Mouse (Mus musculus) myocyte (in vitro differentiated cells): Measurements from ENCODE around the gene Tenm4. TPM values are rescaled to one million over a fixed set of nuclear protein-coding genes. Genes with fewer than 3 reads are reported as not detected.

Experiments used
- H3K27me3 ChIP-seq: one replicate; pipeline ENCODE4 v1.6.1; 2011; ENCODE audit not compliant: control insufficient read depth, insufficient read depth, insufficient read length
- H3K36me3 ChIP-seq: one replicate; pipeline ENCODE4 v1.6.1; 2011; ENCODE audit not compliant: control insufficient read depth, insufficient read depth
- H3K4me2 ChIP-seq: one replicate; pipeline ENCODE4 v1.6.1; 2011; ENCODE audit warnings: low read depth, control low read depth
- H3K4me3 ChIP-seq: one replicate; pipeline ENCODE4 v1.5.1; 2011; ENCODE audit warnings: mild to moderate bottlenecking, control low read depth, moderate library complexity
- H3K79me2 ChIP-seq: one replicate; pipeline ENCODE4 v1.6.1; 2011; ENCODE audit not compliant: control insufficient read depth, insufficient read depth
- H3ac ChIP-seq: one replicate; pipeline ENCODE4 v1.6.1; 2011; ENCODE audit not compliant: control insufficient read depth, insufficient read length
- CEBPB ChIP-seq: IDR thresholded peaks from 2 replicates; pipeline ENCODE4 v1.6.1; 2011; ENCODE audit warnings: mild to moderate bottlenecking, moderate library complexity; ENCODE audit not compliant: poor library complexity, insufficient read depth, severe bottlenecking
- E2F4 ChIP-seq: IDR thresholded peaks from one replicate; pipeline ENCODE4 v1.6.1; 2011; ENCODE audit warnings: mild to moderate bottlenecking, control low read depth, moderate library complexity; ENCODE audit not compliant: insufficient read depth
- MAX ChIP-seq: IDR thresholded peaks from one replicate; pipeline ENCODE4 v1.6.1; 2011; ENCODE audit warnings: low read depth, mild to moderate bottlenecking, control low read depth
- MYOD1 ChIP-seq, 3 experiments: IDR thresholded peaks; one replicate each; pipeline ENCODE4 v1.6.1; 2011; ENCODE audit warnings: control low read depth in 2 of 3, low read depth in 2 of 3, mild to moderate bottlenecking in 2 of 3, moderate library complexity in 1 of 3; ENCODE audit not compliant: insufficient read length in 2 of 3, control insufficient read depth in 1 of 3
- MYOG ChIP-seq, 3 experiments: IDR thresholded peaks; one replicate each; pipeline ENCODE4 v1.6.1; 2011; ENCODE audit warnings: control low read depth in 2 of 3, low read depth in 2 of 3, mild to moderate bottlenecking in 2 of 3; ENCODE audit not compliant: insufficient read length in 2 of 3, control insufficient read depth in 1 of 3, insufficient read depth in 1 of 3
- POLR2A ChIP-seq: IDR thresholded peaks from one replicate; pipeline ENCODE4 v1.6.1; 2011; ENCODE audit warnings: low read depth, mild to moderate bottlenecking, control low read depth, moderate library complexity; ENCODE audit not compliant: insufficient read length
- POLR2AphosphoS2 ChIP-seq: IDR thresholded peaks from one replicate; pipeline ENCODE4 v1.6.1; 2011; ENCODE audit warnings: low read depth, control low read depth; ENCODE audit not compliant: insufficient read length
- REST ChIP-seq: IDR thresholded peaks from one replicate; pipeline ENCODE4 v1.6.1; 2011; ENCODE audit warnings: mild to moderate bottlenecking, control low read depth, moderate library complexity; ENCODE audit not compliant: insufficient read depth, insufficient read length
- SRF ChIP-seq: IDR thresholded peaks from one replicate; pipeline ENCODE4 v1.6.1; 2011; ENCODE audit warnings: low read depth; ENCODE audit not compliant: control insufficient read depth, insufficient read length
- TCF12 ChIP-seq: IDR thresholded peaks from one replicate; pipeline ENCODE4 v1.6.1; 2011; ENCODE audit warnings: mild to moderate bottlenecking, control low read depth; ENCODE audit not compliant: poor library complexity, insufficient read depth, severe bottlenecking
- TCF3 ChIP-seq: IDR thresholded peaks from one replicate; pipeline ENCODE4 v1.6.1; 2011; ENCODE audit warnings: low read depth, control low read depth; ENCODE audit not compliant: insufficient read length
- USF1 ChIP-seq: IDR thresholded peaks from one replicate; pipeline ENCODE4 v1.6.1; 2011; ENCODE audit warnings: low read depth, mild to moderate bottlenecking, control low read depth, moderate library complexity
- polyA plus RNA-seq: library from polyadenylated mRNA; unstranded; fragments of >200 nt; fragmentation: generic; extraction: Trizol; gene quantifications from one replicate; pipeline ENCODE4 v1.2.1, GENCODE M21; 2012; ENCODE audit warnings: missing spikeins

Tenm4 gene
- polyA plus RNA-seq, 1 experiment, result 10.9 TPM

DNA sequence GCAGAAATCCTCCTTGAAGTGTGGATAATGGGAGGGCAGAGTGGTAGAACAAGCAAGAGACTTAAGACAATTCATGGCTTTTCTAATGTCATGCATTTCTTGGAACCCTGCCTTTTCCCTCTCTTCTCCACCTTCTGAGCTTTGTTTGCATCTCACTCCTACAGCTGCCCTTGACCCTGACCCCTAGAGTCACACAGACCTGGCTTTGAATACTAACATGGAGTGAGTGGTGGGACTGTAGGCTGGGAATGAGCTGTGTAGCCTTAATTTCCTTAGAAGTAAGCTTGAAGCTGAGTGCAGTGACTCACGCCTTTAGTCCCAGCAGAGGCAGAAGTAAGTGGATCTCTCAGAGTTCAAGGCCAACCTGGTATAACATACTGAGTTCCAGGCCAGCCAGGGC is 733.9 kb downstream of the Tenm4 start:
- H3K36me3 ChIP-seq, result no peaks in the 10 kb centered on the region
- TF ChIP-seq TCF3 (no peak), POLR2A (no peak), MYOD1 (IDR thresholded peaks at IDR 0.05; ENCODE audit: control insufficient read depth in 1 of 3, insufficient read length in 2 of 3, low read depth in 2 of 3) (no peak), POLR2AphosphoS2 (no peak), SRF (no peak)

DNA sequence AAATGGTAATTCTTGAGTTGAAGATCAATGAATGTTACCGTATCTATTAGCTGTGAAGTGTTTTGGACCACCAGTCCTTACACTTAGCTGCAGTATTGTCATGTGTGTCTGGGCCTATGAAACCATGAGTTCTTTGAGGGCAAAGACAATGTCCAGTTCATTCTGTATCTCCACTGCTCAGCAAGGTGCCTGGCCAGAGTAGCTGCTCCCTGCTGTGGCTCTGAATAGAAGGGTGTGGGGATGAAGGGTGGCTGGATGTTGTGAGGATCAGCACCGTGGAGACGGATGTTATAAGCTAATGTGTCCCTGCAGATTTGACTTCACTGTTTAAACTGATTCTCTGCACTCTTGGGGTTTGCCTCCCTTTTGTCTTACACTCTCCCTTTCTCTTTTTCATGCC is 734.4 kb downstream of the Tenm4 start:
- Histone ChIP-seq H3K79me2 (no peaks in the 10 kb centered on the region), H3ac (no peak overlapping the region), H3K4me2 (no peak overlapping the region), H3K36me3 (no peaks in the 10 kb centered on the region), H3K27me3 (no peaks in the 10 kb centered on the region), H3K4me3 (no peak overlapping the region)
- TF ChIP-seq POLR2A (no peak), POLR2AphosphoS2 (no peak), MYOD1 (IDR thresholded peaks at IDR 0.05; ENCODE audit: control insufficient read depth in 1 of 3, insufficient read length in 2 of 3, low read depth in 2 of 3) (no peak), MYOG (IDR thresholded peaks at IDR 0.05; ENCODE audit: control insufficient read depth in 1 of 3, insufficient read depth in 1 of 3, insufficient read length in 2 of 3, low read depth in 2 of 3) (no peak), CEBPB (no peak), MAX (no peak), USF1 (no peak), TCF12 (no peak), E2F4 (no peak), REST (no peak), TCF3 (no peak)

More for the DNA sequence above, 733.9 kb downstream of the Tenm4 start:
- Histone ChIP-seq H3K4me2 (no peak overlapping the region), H3K4me3 (no peak overlapping the region), H3ac (no peak overlapping the region), H3K79me2 (no peaks in the 10 kb centered on the region), H3K27me3 (no peaks in the 10 kb centered on the region)

DNA sequence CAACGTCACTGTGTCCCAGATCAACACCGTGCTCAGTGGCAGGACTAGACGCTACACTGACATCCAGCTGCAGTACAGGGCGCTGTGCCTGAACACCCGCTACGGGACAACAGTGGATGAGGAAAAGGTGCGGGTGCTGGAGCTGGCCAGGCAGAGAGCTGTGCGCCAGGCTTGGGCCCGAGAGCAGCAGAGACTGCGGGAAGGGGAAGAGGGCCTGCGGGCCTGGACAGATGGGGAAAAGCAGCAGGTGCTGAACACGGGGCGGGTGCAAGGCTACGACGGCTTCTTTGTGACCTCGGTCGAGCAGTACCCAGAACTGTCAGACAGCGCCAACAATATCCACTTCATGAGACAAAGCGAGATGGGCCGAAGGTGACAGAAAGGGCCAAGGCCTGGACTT is 735.2 kb downstream of the Tenm4 start:
- Histone ChIP-seq H3K79me2 (no peaks in the 10 kb centered on the region), H3K4me2 (no peak overlapping the region)
- TF ChIP-seq CEBPB (no peak), TCF3 (no peak), SRF (no peak), MYOG (IDR thresholded peaks at IDR 0.05; ENCODE audit: control insufficient read depth in 1 of 3, insufficient read depth in 1 of 3, insufficient read length in 2 of 3, low read depth in 2 of 3) (no peak), MYOD1 (IDR thresholded peaks at IDR 0.05; ENCODE audit: control insufficient read depth in 1 of 3, insufficient read length in 2 of 3, low read depth in 2 of 3) (no peak), POLR2A (no peak), E2F4 (no peak), POLR2AphosphoS2 (no peak), REST (no peak), USF1 (no peak), MAX (no peak), TCF12 (no peak)

DNA sequence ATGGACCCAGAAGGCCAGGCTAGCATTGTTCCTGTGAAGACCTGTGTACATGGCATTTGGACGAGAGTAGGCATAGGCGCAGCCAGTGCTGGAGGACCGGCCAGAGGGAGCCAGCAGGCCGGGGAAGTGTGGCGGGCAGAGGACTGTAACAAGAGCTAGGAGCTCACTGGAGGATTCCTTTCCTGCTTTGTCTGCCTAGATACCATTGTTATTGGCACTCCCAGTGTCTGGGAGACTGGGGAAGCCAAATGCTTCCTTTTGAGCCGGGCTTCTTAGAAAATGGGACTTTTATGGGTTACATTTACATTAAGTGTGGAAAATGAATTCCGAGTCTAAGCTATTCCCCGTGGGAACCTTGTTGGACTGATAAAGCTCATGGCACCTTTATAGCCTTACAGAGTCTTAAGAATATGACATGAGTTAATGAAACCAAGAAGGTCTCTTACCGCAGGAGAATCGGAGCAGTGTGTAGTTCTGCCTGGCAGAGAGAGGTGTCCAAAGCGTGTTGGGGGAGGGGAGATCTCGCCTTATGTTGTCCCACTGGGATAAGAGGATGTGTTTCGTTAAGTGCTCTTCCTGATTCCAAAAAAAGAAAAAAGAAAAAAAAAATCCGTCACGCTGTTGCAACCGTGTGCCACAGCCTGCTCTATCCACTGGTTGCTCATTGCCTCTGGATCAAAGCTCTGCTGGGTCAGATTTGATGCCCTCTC is 737.1 kb downstream of the Tenm4 start:
- no peaks in the 10 kb centered on the region for H3K27me3 ChIP-seq
- no peaks in the 10 kb centered on the region for H3K36me3 ChIP-seq
- H3K79me2 ChIP-seq, result no peaks in the 10 kb centered on the region
- no peak overlapping the region for H3K4me2 ChIP-seq
- TF ChIP-seq REST, result no peak
- no peak for TF ChIP-seq TCF12
- no peak for TF ChIP-seq MYOG (IDR thresholded peaks at IDR 0.05; ENCODE audit: control insufficient read depth in 1 of 3, insufficient read depth in 1 of 3, insufficient read length in 2 of 3, low read depth in 2 of 3)
- TF ChIP-seq POLR2A, result no peak
- no peak for TF ChIP-seq SRF
- TF ChIP-seq CEBPB, result no peak
- H3K4me3 ChIP-seq, result no peak overlapping the region
- H3ac ChIP-seq, result no peak overlapping the region

More for the DNA sequence above, 735.2 kb downstream of the Tenm4 start:
- Histone ChIP-seq H3K36me3 (no peaks in the 10 kb centered on the region), H3ac (no peak overlapping the region), H3K4me3 (no peak overlapping the region), H3K27me3 (no peaks in the 10 kb centered on the region)

DNA sequence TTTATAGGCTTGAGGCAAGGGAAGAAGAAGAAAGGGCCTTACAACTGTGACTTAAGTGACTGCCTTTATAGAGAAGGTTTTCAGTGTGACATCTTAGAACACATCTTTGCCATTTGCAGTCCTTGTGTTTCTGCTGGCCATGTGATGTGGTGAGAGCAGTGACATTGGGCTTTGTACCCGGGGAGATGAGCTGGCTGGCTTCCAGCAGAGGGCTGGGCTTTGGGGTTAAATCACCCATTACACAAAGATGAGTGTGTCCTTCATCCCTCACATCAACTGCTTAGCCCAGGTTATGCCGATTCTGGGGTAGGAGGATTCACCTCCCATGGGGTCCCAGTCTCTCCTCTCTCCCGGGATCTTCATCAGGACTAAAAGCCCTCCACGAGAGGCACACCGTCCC is 738.8 kb downstream of the Tenm4 start:
- no peak for TF ChIP-seq MYOG (IDR thresholded peaks at IDR 0.05; ENCODE audit: control insufficient read depth in 1 of 3, insufficient read depth in 1 of 3, insufficient read length in 2 of 3, low read depth in 2 of 3)
- no peak for TF ChIP-seq MAX
- no peak for TF ChIP-seq POLR2AphosphoS2
- no peak for TF ChIP-seq E2F4
- TF ChIP-seq TCF3, result no peak
- TF ChIP-seq SRF, result no peak
- no peak for TF ChIP-seq CEBPB
- TF ChIP-seq MYOD1 (IDR thresholded peaks at IDR 0.05; ENCODE audit: control insufficient read depth in 1 of 3, insufficient read length in 2 of 3, low read depth in 2 of 3), result no peak
- TF ChIP-seq POLR2A, result no peak
- no peak for TF ChIP-seq USF1
- H3K79me2 ChIP-seq, result no peaks in the 10 kb centered on the region
- H3K27me3 ChIP-seq, result no peaks in the 10 kb centered on the region
- no peak overlapping the region for H3K4me3 ChIP-seq
- no peaks in the 10 kb centered on the region for H3K36me3 ChIP-seq
- H3ac ChIP-seq, result no peak overlapping the region
- H3K4me2 ChIP-seq, result no peak overlapping the region
